Mouse (Mus musculus): ENCODE results near the gene Megf11.
A peak's percentile ranks its signal among the peaks of the same experiment; 100 is the strongest.

DNA sequence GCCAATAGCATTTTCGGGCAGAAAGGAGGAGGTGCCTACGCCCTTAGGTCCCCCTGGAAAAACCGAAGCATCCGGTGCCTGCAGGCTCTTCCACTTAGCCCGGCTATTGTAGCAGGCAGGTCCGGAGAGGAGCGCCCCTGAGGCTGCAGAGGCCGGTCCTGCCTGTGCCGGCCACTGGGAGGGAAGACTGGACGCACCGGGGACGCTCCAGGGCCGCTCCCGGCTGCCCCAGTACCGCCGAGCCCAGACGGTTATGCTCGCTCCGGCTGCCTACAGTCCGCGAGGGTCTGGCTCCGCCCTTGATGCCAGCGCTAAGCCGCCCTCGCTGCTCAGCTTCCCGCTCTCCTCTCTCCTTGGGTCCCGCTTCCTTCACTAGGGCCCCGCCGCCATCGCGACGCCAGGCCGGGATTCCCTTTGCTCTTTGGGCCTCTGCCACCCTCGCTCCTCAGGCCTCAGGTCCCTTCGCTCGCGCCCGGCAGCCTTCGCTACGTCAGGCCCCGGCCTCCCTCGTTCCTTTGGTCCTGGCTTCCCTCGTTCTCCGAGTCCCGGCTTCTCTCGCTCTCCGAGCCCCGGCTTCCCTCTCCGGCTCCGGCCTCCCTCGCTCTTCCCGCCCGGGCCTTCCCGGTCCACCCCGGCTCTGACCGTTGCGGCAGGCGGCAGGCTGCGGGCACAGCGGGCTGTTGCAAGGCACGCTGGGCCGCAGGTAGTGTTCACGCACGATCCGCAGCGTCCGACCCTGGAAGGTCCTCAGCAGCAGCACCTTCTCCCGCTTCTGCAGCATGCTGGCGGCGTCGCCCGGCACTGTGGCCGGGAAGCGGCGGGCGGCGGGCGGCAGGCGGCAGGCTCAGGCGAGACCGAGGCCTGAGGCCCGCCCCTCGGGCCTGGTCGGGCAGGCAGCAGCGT lies 44.8 kb upstream of the Megf11 start:
- TF ChIP-seq CTCF (IDR thresholded peaks at IDR 0.05; ENCODE audit: low read depth) (peak; percentile 1; the same call in 1 of the 2 replicates), EP300 (IDR thresholded peaks at IDR 0.05; ENCODE audit: low read depth) (no peak)
